Mouse (Mus musculus) kidney, adult 8-10 months (tissue): Measurements from ENCODE around the gene Ppie.
A peak's percentile ranks its signal among the peaks of the same experiment; 100 is the strongest.
"Not testable (repeated sequence)": the region's sequence is repeated elsewhere in the genome, so short reads cannot be mapped to it uniquely, and the experiment has no call there.

Experiments
- DNase-seq, 2 experiments: peaks; one replicate each; pipeline ENCODE4 v3.0.0; 2022

The Ppie gene

GRCm38 (mm10) chr4:123112216-123112764, 27.5 kb downstream of the Ppie start:
- no peak for DNase-seq

GRCm38 (mm10) chr4:123111275-123111983, 28.3 kb downstream of the Ppie start:
- DNase-seq, result not testable (repeated sequence)

- DNase-seq, result no peak
Observed at GRCm38 (mm10) chr4:123110751-123111150, 29.0 kb downstream of the Ppie start.

- DNase-seq, result no peak
Observed at GRCm38 (mm10) chr4:123108056-123108455, 31.7 kb downstream of the Ppie start.

- no peak for DNase-seq
Observed at GRCm38 (mm10) chr4:123106864-123107263, 32.9 kb downstream of the Ppie start.

GRCm38 (mm10) chr4:123105929-123106328, 33.8 kb downstream of the Ppie start:
- not testable (repeated sequence) for DNase-seq

- DNase-seq, result no peak
Observed at GRCm38 (mm10) chr4:123105451-123105790, 34.3 kb downstream of the Ppie start.

- DNase-seq, result peak in 1 of 2 experiments; percentile 19
Observed at GRCm38 (mm10) chr4:123104651-123105450, 34.9 kb downstream of the Ppie start, which contains the start of gene Bmp8b. Gene Bmp8b, plus strand, starts transcription at chr4:123105165.

- DNase-seq, result no peak
Observed at GRCm38 (mm10) chr4:123093869-123094268, 45.9 kb downstream of the Ppie start.

- DNase-seq, result no peak
Observed at GRCm38 (mm10) chr4:123093064-123093776, 46.5 kb downstream of the Ppie start.

- no peak for DNase-seq
Observed at GRCm38 (mm10) chr4:123092621-123093020, 47.1 kb downstream of the Ppie start.

GRCm38 (mm10) chr4:123086381-123086780, 53.4 kb downstream of the Ppie start:
- no peak for DNase-seq

- DNase-seq, result no peak
Observed at GRCm38 (mm10) chr4:123085290-123085689, 54.5 kb downstream of the Ppie start.

- DNase-seq, result no peak
Observed at GRCm38 (mm10) chr4:123083323-123083902, 56.3 kb downstream of the Ppie start.

GRCm38 (mm10) chr4:123082283-123083163, 57.2 kb downstream of the Ppie start:
- DNase-seq, result peak; percentile 41 to 61

- peak; percentile 11 to 21 for DNase-seq
Observed at GRCm38 (mm10) chr4:123080791-123081190, 59.0 kb downstream of the Ppie start.

GRCm38 (mm10) chr4:123078231-123078630, 61.5 kb downstream of the Ppie start:
- no peak for DNase-seq
